Mouse (Mus musculus): Measurements from ENCODE around the gene Iqcf4. TPM values are rescaled to one million over a fixed set of nuclear protein-coding genes. Genes with fewer than 3 reads are reported as not detected.

Iqcf4 gene
- total and polyA plus RNA-seq, 3 experiments: not detected

GRCm38 (mm10) chr9:106610727-106611126, 39.9 kb upstream of the Iqcf4 start:
- Histone ChIP-seq H3K27ac (ENCODE audit: insufficient read depth, low read depth) (no peak overlapping the region), H3K79me2 (replicated peaks; ENCODE audit: control insufficient read depth, extremely low read depth, insufficient read depth, poor library complexity, severe bottlenecking) (no peaks in the 10 kb centered on the region), H3K36me3 (replicated peaks in 1 of 2; ENCODE audit: control insufficient read depth in 1 of 2, insufficient read depth in 1 of 2, low read length in 1 of 2) (no peaks in the 10 kb centered on the region), H3K4me2 (ENCODE audit: insufficient read depth, low read depth, poor library complexity, severe bottlenecking) (no peak overlapping the region), H3K27me3 (replicated peaks) (peaks cover 82% of the 10 kb centered on the region), H3K4me1 (ENCODE audit: control insufficient read depth in 1 of 2, insufficient read depth in 2 of 2) (no peaks in the 10 kb centered on the region), H3K9me3 (replicated peaks; ENCODE audit: low read length) (no peaks in the 10 kb centered on the region), H3K9ac (ENCODE audit: insufficient read depth, low read depth) (no peak overlapping the region), H3K4me3 (replicated peaks in 1 of 3; ENCODE audit: low read depth in 2 of 3, low read length in 2 of 3, poor library complexity in 1 of 3) (no peak overlapping the region)
- dilution Hi-C loops (cut with MboI; ENCODE audit: extremely low pct_ligation_motif_present, extremely low pct_unique_long_range_greater_than_20kb, low sequenced_read_pairs) (no loop called here), in situ Hi-C loops (cut with MboI; ENCODE audit: low pct_ligation_motif_present, low pct_unique_long_range_greater_than_20kb, low sequenced_read_pairs) (no loop called here)
- DNase-seq (ENCODE audit: extremely low read depth): no peak
- TF ChIP-seq JUND (conservative IDR thresholded peaks at IDR 0.05; ENCODE audit: low read depth, low read length) (no peak), CHD2 (IDR thresholded peaks at IDR 0.05; ENCODE audit: low read length) (no peak), ELF1 (IDR thresholded peaks at IDR 0.05; ENCODE audit: low read depth, low read length) (no peak), ZKSCAN1 (IDR thresholded peaks at IDR 0.05; ENCODE audit: borderline replicate concordance, low read depth, low read length) (no peak), GABPA (IDR thresholded peaks at IDR 0.05; ENCODE audit: insufficient replicate concordance, low read depth, low read length) (no peak), KAT2A (IDR thresholded peaks at IDR 0.05; ENCODE audit: insufficient replicate concordance, low read length) (no peak), JUN (IDR thresholded peaks at IDR 0.05; ENCODE audit: insufficient read depth, low read depth, low read length) (no peak), ZMIZ1 (IDR thresholded peaks at IDR 0.05; ENCODE audit: low read depth, low read length) (no peak), POLR2A (IDR thresholded peaks at IDR 0.05; ENCODE audit: low read depth, low read length) (no peak), MAX (IDR thresholded peaks at IDR 0.05; ENCODE audit: low read length) (no peak), ETS1 (conservative IDR thresholded peaks at IDR 0.05; ENCODE audit: low read depth, low read length) (no peak), HCFC1 (IDR thresholded peaks at IDR 0.05; ENCODE audit: low read depth, low read length) (no peak), EP300 (IDR thresholded peaks at IDR 0.05; ENCODE audit: low read length) (no peak), CTCF (conservative IDR thresholded peaks at IDR 0.05 in 1 of 2, IDR thresholded peaks at IDR 0.05 in 1 of 2; ENCODE audit: low read depth in 2 of 2, low read length in 2 of 2) (no peak), ZNF384 (IDR thresholded peaks at IDR 0.05; ENCODE audit: low read depth, low read length) (no peak), MXI1 (IDR thresholded peaks at IDR 0.05; ENCODE audit: low read depth, low read length) (no peak), SMC3 (IDR thresholded peaks at IDR 0.05; ENCODE audit: low read depth, low read length) (no peak), NRF1 (IDR thresholded peaks at IDR 0.05; ENCODE audit: low read depth, low read length) (no peak)

GRCm38 (mm10) chr9:106600546-106600945, 29.8 kb upstream of the Iqcf4 start:
- no peak overlapping the region for H3K9ac ChIP-seq (ENCODE audit: insufficient read depth, low read depth)
- H3K27me3 ChIP-seq (replicated peaks): peaks cover 72% of the 10 kb centered on the region
- in situ Hi-C loops (cut with MboI; ENCODE audit: low pct_ligation_motif_present, low pct_unique_long_range_greater_than_20kb, low sequenced_read_pairs) (loop anchor here (10.0 kb wide), 1 partner anchor 54 kb away; the partner anchor contains the start of gene Grm2), dilution Hi-C loops (cut with MboI; ENCODE audit: extremely low pct_ligation_motif_present, extremely low pct_unique_long_range_greater_than_20kb, low sequenced_read_pairs) (no loop called here)
- peak; percentile 53 for DNase-seq (ENCODE audit: extremely low read depth)
- H3K4me1 ChIP-seq (ENCODE audit: control insufficient read depth in 1 of 2, insufficient read depth in 2 of 2): no peaks in the 10 kb centered on the region
- TF ChIP-seq KAT2A (IDR thresholded peaks at IDR 0.05; ENCODE audit: insufficient replicate concordance, low read length) (no peak), CTCF (conservative IDR thresholded peaks at IDR 0.05 in 1 of 2, IDR thresholded peaks at IDR 0.05 in 1 of 2; ENCODE audit: low read depth in 2 of 2, low read length in 2 of 2) (peak; percentile 76 to 94), MAZ (IDR thresholded peaks at IDR 0.05; ENCODE audit: low read depth, low read length) (no peak), MXI1 (IDR thresholded peaks at IDR 0.05; ENCODE audit: low read depth, low read length) (no peak), SMC3 (IDR thresholded peaks at IDR 0.05; ENCODE audit: low read depth, low read length) (peak; percentile 61), RAD21 (IDR thresholded peaks at IDR 0.05; ENCODE audit: low read depth, low read length) (peak; percentile 85)
- no peak overlapping the region for H3K27ac ChIP-seq (ENCODE audit: insufficient read depth, low read depth)
- H3K36me3 ChIP-seq (replicated peaks in 1 of 2; ENCODE audit: control insufficient read depth in 1 of 2, insufficient read depth in 1 of 2, low read length in 1 of 2): no peaks in the 10 kb centered on the region
- H3K9me3 ChIP-seq (replicated peaks; ENCODE audit: low read length): peaks cover 3% of the 10 kb centered on the region
- H3K4me2 ChIP-seq (ENCODE audit: insufficient read depth, low read depth, poor library complexity, severe bottlenecking): no peak overlapping the region
- no peak overlapping the region for H3K4me3 ChIP-seq (replicated peaks in 1 of 3; ENCODE audit: low read depth in 2 of 3, low read length in 2 of 3, poor library complexity in 1 of 3)
- H3K79me2 ChIP-seq (replicated peaks; ENCODE audit: control insufficient read depth, extremely low read depth, insufficient read depth, poor library complexity, severe bottlenecking): no peaks in the 10 kb centered on the region
